Mouse (Mus musculus): ENCODE measurements at regions not wholly inside any gene's neighbourhood (a gene's known extent, or its start where the extent isn't known, plus 50 kb on each side); places are given as distances from the start of the nearest gene placed in this dataset.

- TF ChIP-seq CTCF (IDR thresholded peaks at IDR 0.05; ENCODE audit: insufficient read depth, low read depth, low read length), result no peak
- no peak for TF ChIP-seq POLR2A (IDR thresholded peaks at IDR 0.05; ENCODE audit: insufficient read depth, low read depth, low read length)
Observed at GRCm38 (mm10) chr1:76575487-76575886, 939.4 kb downstream of the Epha4 start.

Data from olfactory bulb, adult 2 months (tissue).